Mouse (Mus musculus) thymus, adult 2 months (tissue): Measurements from ENCODE around the gene Nnmt. TPM values are rescaled to one million over a fixed set of nuclear protein-coding genes. Genes with fewer than 3 reads are reported as not detected.

Experiments
- DNase-seq: peaks from one replicate; pipeline ENCODE4 v3.0.0; 2021
- H3K27ac ChIP-seq: fragments of 200-500 bp; 2 replicates; pipeline ENCODE4 v1.5.1; 2012; ENCODE audit warnings: low read length, control low read depth; ENCODE audit not compliant: control insufficient read depth, insufficient read depth
- H3K27me3 ChIP-seq: fragments of 200-500 bp; 2 replicates; pipeline ENCODE4 v1.6.1; 2012; ENCODE audit warnings: mild to moderate bottlenecking, low read length, moderate library complexity, mixed read lengths; ENCODE audit not compliant: control insufficient read depth, insufficient read depth
- H3K36me3 ChIP-seq: fragments of 200-500 bp; 2 replicates; pipeline ENCODE4 v1.6.1; 2012; ENCODE audit warnings: mild to moderate bottlenecking, low read length, moderate library complexity; ENCODE audit not compliant: control insufficient read depth, insufficient read depth
- H3K4me1 ChIP-seq: fragments of 200-500 bp; replicated peaks from 2 replicates; pipeline ENCODE4 v1.6.1; 2012; ENCODE audit warnings: low read length; ENCODE audit not compliant: control insufficient read depth, insufficient read depth
- H3K4me3 ChIP-seq: fragments of 200-500 bp; 2 replicates; pipeline ENCODE4 v1.5.1; 2012; ENCODE audit warnings: mild to moderate bottlenecking, low read length, control low read depth, moderate library complexity; ENCODE audit not compliant: control insufficient read depth, insufficient read depth
- CTCF ChIP-seq: fragments of 200-500 bp; IDR thresholded peaks from 2 replicates; pipeline ENCODE4 v1.5.1; 2012; ENCODE audit warnings: mild to moderate bottlenecking, control low read depth, low read length, moderate library complexity, borderline replicate concordance; ENCODE audit not compliant: control insufficient read depth, poor library complexity, insufficient read depth; ENCODE audit errors: extremely low read depth
- POLR2A ChIP-seq: fragments of 200-500 bp; IDR thresholded peaks from 2 replicates; pipeline ENCODE4 v1.6.1; 2012; ENCODE audit warnings: mild to moderate bottlenecking, low read length, control low read depth, moderate library complexity; ENCODE audit not compliant: control insufficient read depth, poor library complexity, insufficient read depth; ENCODE audit errors: extremely low read depth
- whole genome bisulfite sequencing: fragments of 180-500 bp; shearing (Covaris S2); methylation state at CpG from one replicate; pipeline ENCODE4 v1.1.7; 2018; 5-methylcytosine and 5-hydroxymethylcytosine counted together
- polyA plus RNA-seq: library from polyadenylated mRNA; depleted of rRNA; stranded (reverse); fragments of >200 nt; gene quantifications from 2 replicates; pipeline ENCODE4 v1.2.3, GENCODE M21; 2012

The Nnmt gene
- polyA plus RNA-seq, 1 experiment, result 2.3 TPM

GRCm38 (mm10) chr9:48612542-48612941, 7.6 kb upstream of the Nnmt start:
- no peak for DNase-seq
- WGBS, result 94% methylated on average over 5 of the region's 5 CpGs
- Histone ChIP-seq H3K27ac (no peak overlapping the region), H3K36me3 (no peaks in the 10 kb centered on the region), H3K4me3 (no peak overlapping the region), H3K4me1 (no peaks in the 10 kb centered on the region), H3K27me3 (no peaks in the 10 kb centered on the region)
- TF ChIP-seq CTCF (no peak), POLR2A (no peak)

GRCm38 (mm10) chr9:48611032-48611431, 6.1 kb upstream of the Nnmt start:
- no peak for TF ChIP-seq POLR2A
- no peak for TF ChIP-seq CTCF
- H3K4me3 ChIP-seq, result no peak overlapping the region
- DNase-seq, result no peak
- no peaks in the 10 kb centered on the region for H3K36me3 ChIP-seq
- H3K27ac ChIP-seq, result no peak overlapping the region
- H3K27me3 ChIP-seq, result no peaks in the 10 kb centered on the region
- WGBS, result 46% methylated on average over 1 of the region's 1 CpGs
- no peaks in the 10 kb centered on the region for H3K4me1 ChIP-seq

DNA sequence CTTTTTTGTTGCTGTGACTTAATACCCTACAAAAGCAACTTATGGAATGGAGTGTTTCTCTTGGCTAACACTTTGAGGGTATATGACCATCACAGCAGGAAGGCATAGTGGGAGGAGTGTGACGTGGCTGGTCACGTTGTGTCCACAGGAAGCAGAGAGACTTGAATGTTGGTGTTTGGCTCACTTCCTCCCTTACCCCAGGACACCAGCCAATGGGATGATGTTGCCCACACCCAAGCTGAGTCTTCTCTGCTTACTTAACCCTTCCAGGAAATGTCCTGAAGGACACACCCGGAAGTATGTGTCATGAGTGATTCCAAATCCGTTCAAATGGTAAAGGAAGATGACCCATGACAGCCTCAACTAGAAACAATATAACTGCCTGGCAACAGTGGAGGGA, 4.8 kb upstream of the Nnmt start:
- TF ChIP-seq CTCF (no peak), POLR2A (no peak)
- no peaks in the 10 kb centered on the region for H3K4me1 ChIP-seq
- H3K27ac ChIP-seq, result no peak overlapping the region
- H3K4me3 ChIP-seq, result no peak overlapping the region
- H3K36me3 ChIP-seq, result no peaks in the 10 kb centered on the region
- no peak for DNase-seq
- no peaks in the 10 kb centered on the region for H3K27me3 ChIP-seq
- WGBS, result 41% methylated on average over 4 of the region's 4 CpGs

DNA sequence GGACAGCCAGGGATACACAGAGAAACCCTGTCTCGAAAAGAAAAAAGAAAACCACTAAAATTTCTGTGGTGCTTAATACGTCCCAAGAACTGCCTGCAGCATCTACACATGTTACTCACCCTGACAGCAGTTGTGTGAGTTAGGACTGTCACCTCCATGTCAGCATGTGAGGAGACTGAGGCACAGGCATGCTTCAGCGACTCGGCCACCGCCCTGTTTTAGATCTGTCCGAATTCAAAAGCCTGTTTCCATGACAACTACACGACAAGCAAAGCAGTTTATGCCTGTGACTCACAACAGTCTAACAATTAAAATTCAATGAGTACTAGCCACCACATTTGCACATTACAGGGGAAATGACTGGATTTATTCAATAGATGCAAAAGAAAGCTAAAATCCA, 2.5 kb upstream of the Nnmt start:
- Histone ChIP-seq H3K36me3 (no peaks in the 10 kb centered on the region), H3K4me1 (no peaks in the 10 kb centered on the region), H3K4me3 (no peak overlapping the region), H3K27ac (no peak overlapping the region), H3K27me3 (no peaks in the 10 kb centered on the region)
- WGBS, result 82% methylated on average over 7 of the region's 7 CpGs
- no peak for DNase-seq
- no peak for TF ChIP-seq POLR2A
- TF ChIP-seq CTCF, result no peak

DNA sequence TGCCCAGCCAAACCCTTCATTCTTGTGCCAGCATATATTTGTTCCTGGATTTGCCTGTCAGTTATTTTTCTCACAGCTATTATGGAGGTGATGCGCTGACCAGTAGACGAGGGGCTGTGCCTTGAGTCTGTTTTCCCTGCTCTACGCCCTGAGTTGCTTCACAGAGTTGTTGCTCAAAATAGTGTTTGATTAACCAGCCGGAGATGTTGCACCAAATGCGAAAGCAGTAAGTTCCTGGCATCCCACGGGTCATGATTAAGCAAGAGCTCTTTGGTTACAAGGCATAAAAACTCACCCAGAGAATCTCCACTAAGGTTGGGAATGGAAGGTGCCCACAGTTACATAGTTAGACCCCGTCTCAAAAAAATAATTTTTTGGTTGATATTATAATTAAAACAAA, 1.2 kb upstream of the Nnmt start:
- TF ChIP-seq CTCF, result no peak
- no peak for TF ChIP-seq POLR2A
- Histone ChIP-seq H3K36me3 (no peaks in the 10 kb centered on the region), H3K27me3 (no peaks in the 10 kb centered on the region), H3K4me1 (no peaks in the 10 kb centered on the region), H3K27ac (no peak overlapping the region), H3K4me3 (no peak overlapping the region)
- no peak for DNase-seq
- WGBS, result 86% methylated on average over 7 of the region's 7 CpGs

GRCm38 (mm10) chr9:48605697-48606096, 744 bp upstream of the Nnmt start:
- Histone ChIP-seq H3K4me1 (no peaks in the 10 kb centered on the region), H3K27me3 (no peaks in the 10 kb centered on the region), H3K27ac (no peak overlapping the region), H3K36me3 (no peaks in the 10 kb centered on the region), H3K4me3 (no peak overlapping the region)
- TF ChIP-seq CTCF (no peak), POLR2A (no peak)
- no peak for DNase-seq
- WGBS, result 96% methylated on average over 5 of the region's 5 CpGs

- no peaks in the 10 kb centered on the region for H3K36me3 ChIP-seq
- WGBS, result 76% methylated on average over 1 of the region's 1 CpGs
- no peak for DNase-seq
- no peaks in the 10 kb centered on the region for H3K4me1 ChIP-seq
- no peaks in the 10 kb centered on the region for H3K27me3 ChIP-seq
- no peak overlapping the region for H3K4me3 ChIP-seq
- TF ChIP-seq POLR2A (no peak), CTCF (no peak)
- H3K27ac ChIP-seq, result no peak overlapping the region
Observed at GRCm38 (mm10) chr9:48604226-48604625, 727 bp downstream of the Nnmt start.
